Mouse (Mus musculus) limb, embryonic 14.5 days (tissue): Measurements from ENCODE around the gene A430078G23Rik. TPM values are rescaled to one million over a fixed set of nuclear protein-coding genes. Genes with fewer than 3 reads are reported as not detected.
A peak's percentile ranks its signal among the peaks of the same experiment; 100 is the strongest.

Experiments used
- ATAC-seq: fragments of 200-750 bp; cut with Nextera tagmentation; 2 replicates; pipeline ENCODE4 v1.8.0; 2017; ENCODE audit warnings: low read depth, moderate number of reproducible peaks, moderate TSS enrichment; ENCODE audit not compliant: low FRiP score
- DNase-seq: peaks from one replicate; pipeline ENCODE4 v3.0.0-alpha.2; 2015; ENCODE audit warnings: low spot score
- H3K27ac ChIP-seq: fragments of 300-500 bp; sonication (generic); replicated peaks from 2 replicates; pipeline ENCODE4 v1.5.1; 2014; ENCODE audit warnings: low read depth, mild to moderate bottlenecking, low read length, moderate library complexity, mixed read lengths
- H3K27me3 ChIP-seq: fragments of 300-500 bp; sonication (generic); 2 replicates; pipeline ENCODE4 v1.6.1; 2014; ENCODE audit warnings: low read length, mixed read lengths; ENCODE audit not compliant: control insufficient read depth, insufficient read depth
- H3K36me3 ChIP-seq: fragments of 300-500 bp; sonication (generic); 2 replicates; pipeline ENCODE4 v1.6.1; 2014; ENCODE audit warnings: mild to moderate bottlenecking, low read length, moderate library complexity, mixed read lengths; ENCODE audit not compliant: control insufficient read depth, insufficient read depth
- H3K4me1 ChIP-seq: fragments of 300-500 bp; sonication (generic); 2 replicates; pipeline ENCODE4 v1.6.1; 2014; ENCODE audit warnings: antibody characterized with exemption, low read length, mixed read lengths; ENCODE audit not compliant: control insufficient read depth, insufficient read depth
- H3K4me2 ChIP-seq: fragments of 300-500 bp; sonication (generic); replicated peaks from 2 replicates; pipeline ENCODE4 v1.6.1; 2014; ENCODE audit warnings: low read depth, mild to moderate bottlenecking, low read length, moderate library complexity; ENCODE audit not compliant: severe bottlenecking
- H3K4me3 ChIP-seq: fragments of 300-500 bp; sonication (generic); replicated peaks from 2 replicates; pipeline ENCODE4 v1.5.1; 2014; ENCODE audit warnings: low read length
- H3K9ac ChIP-seq: fragments of 300-500 bp; sonication (generic); 2 replicates; pipeline ENCODE4 v1.6.1; 2014; ENCODE audit warnings: mild to moderate bottlenecking, low read depth, low read length, moderate library complexity; ENCODE audit not compliant: severe bottlenecking
- H3K9me3 ChIP-seq: fragments of 300-500 bp; sonication (generic); 2 replicates; pipeline ENCODE4 v1.6.1; 2016; ENCODE audit warnings: low read length; ENCODE audit not compliant: control insufficient read depth
- POLR2A ChIP-seq: fragments of 200-500 bp; IDR thresholded peaks from 2 replicates; pipeline ENCODE4 v1.8.0; 2012; ENCODE audit warnings: inconsistent platforms, mild to moderate bottlenecking, moderate library complexity, borderline replicate concordance; ENCODE audit not compliant: insufficient read depth, insufficient read length; ENCODE audit errors: extremely low read depth
- WGBS: fragments of 180-500 bp; shearing (Covaris S2); extraction: QIAGEN DNeasy Blood & Tissue Kit; methylation state at CpG from one replicate; pipeline ENCODE4 v1.1.7; 2014; 5-methylcytosine and 5-hydroxymethylcytosine counted together
- polyA plus RNA-seq, 2 experiments: library from polyadenylated mRNA; depleted of rRNA in 1 of 2; stranded (reverse) in 1 of 2; unstranded in 1 of 2; fragments of >200 nt; fragmentation: Nextera tagmentation in 1 of 2; extraction: Ambion mirVana in 1 of 2; gene quantifications; 2 replicates each; pipeline versions ENCODE4 v1.2.1 to v1.2.3; 2012 to 2014

A430078G23Rik gene
- polyA plus RNA-seq, 2 experiments = 0.18 to 0.22 TPM

- no peaks in the 10 kb centered on the region for H3K36me3 ChIP-seq
- H3K4me2 ChIP-seq = no peak overlapping the region
- no peaks in the 10 kb centered on the region for H3K9me3 ChIP-seq
- TF ChIP-seq POLR2A = no peak
- H3K9ac ChIP-seq = no peak overlapping the region
- no peak overlapping the region for H3K4me3 ChIP-seq
- DNase-seq = no peak
- ATAC-seq = no peak
- 72% methylated on average over 9 of the region's 9 CpGs for WGBS
- no peaks in the 10 kb centered on the region for H3K27me3 ChIP-seq
- H3K27ac ChIP-seq = no peak overlapping the region
- peaks cover 2% of the 10 kb centered on the region for H3K4me1 ChIP-seq
These were observed 35.5 kb downstream of the A430078G23Rik start for GRCm38 (mm10) chr8:3388591-3389338.

- peaks cover 8% of the 10 kb centered on the region for H3K4me1 ChIP-seq
- no peak overlapping the region for H3K4me3 ChIP-seq
- 94% methylated on average over 1 of the region's 1 CpGs for WGBS
- TF ChIP-seq POLR2A = no peak
- no peak overlapping the region for H3K4me2 ChIP-seq
- H3K27me3 ChIP-seq = no peaks in the 10 kb centered on the region
- H3K27ac ChIP-seq = no peak overlapping the region
- no peak for ATAC-seq
- no peak overlapping the region for H3K9ac ChIP-seq
- no peak for DNase-seq
- H3K36me3 ChIP-seq = no peaks in the 10 kb centered on the region
- no peaks in the 10 kb centered on the region for H3K9me3 ChIP-seq
These were observed 36.3 kb downstream of the A430078G23Rik start for GRCm38 (mm10) chr8:3389506-3389905.

GRCm38 (mm10) chr8:3392293-3392692 lies 39.1 kb downstream of the A430078G23Rik start:
- H3K36me3 ChIP-seq = no peaks in the 10 kb centered on the region
- H3K27me3 ChIP-seq = no peaks in the 10 kb centered on the region
- H3K9me3 ChIP-seq = no peaks in the 10 kb centered on the region
- DNase-seq (no peak), ATAC-seq (no peak)
- peak overlapping the region; percentile 89 for H3K4me2 ChIP-seq
- peak overlapping the region; percentile 73 for H3K4me3 ChIP-seq
- H3K9ac ChIP-seq = peak overlapping the region; percentile 77; the same call in 1 of the 2 replicates
- WGBS = 54% methylated on average over 4 of the region's 4 CpGs
- TF ChIP-seq POLR2A = no peak
- peaks cover 13% of the 10 kb centered on the region for H3K4me1 ChIP-seq
- no peak overlapping the region for H3K27ac ChIP-seq

GRCm38 (mm10) chr8:3392771-3393710 lies 39.8 kb downstream of the A430078G23Rik start, which contains the start of gene Arhgef18:
Gene Arhgef18 (plus strand): TSS chr8:3393006.
- Histone ChIP-seq H3K27me3 (no peaks in the 10 kb centered on the region), H3K4me2 (peak within 1 kb of the TSS; percentile 89), H3K27ac (peak within 1 kb of the TSS; percentile 33; the same call in 1 of the 2 replicates), H3K36me3 (no peaks in the 10 kb centered on the region), H3K9ac (peak within 1 kb of the TSS; percentile 77), H3K4me3 (peak within 1 kb of the TSS; percentile 73), H3K9me3 (no peaks in the 10 kb centered on the region), H3K4me1 (peaks cover 13% of the 10 kb centered on the region)
- DNase-seq = peak; percentile 91
- TF ChIP-seq POLR2A = 0 out of 2 replicates have a peak, but pooled peaks have one; percentile 70
- WGBS = under 1% methylated on average over 48 of the region's 48 CpGs
- peak; percentile 98 for ATAC-seq

GRCm38 (mm10) chr8:3394600-3394999 lies 41.4 kb downstream of the A430078G23Rik start:
- H3K4me2 ChIP-seq = no peak overlapping the region
- no peak for DNase-seq

More at GRCm38 (mm10) chr8:3394600-3394999, 41.4 kb downstream of the A430078G23Rik start:
- WGBS = 23% methylated on average over 6 of the region's 6 CpGs
- ATAC-seq = no peak
- Histone ChIP-seq H3K9ac (no peak overlapping the region), H3K27me3 (no peaks in the 10 kb centered on the region), H3K4me1 (peaks cover 13% of the 10 kb centered on the region), H3K27ac (no peak overlapping the region), H3K9me3 (no peaks in the 10 kb centered on the region), H3K4me3 (no peak overlapping the region), H3K36me3 (peaks cover under 1% of the 10 kb centered on the region; the same call in 1 of the 2 replicates)
- no peak for TF ChIP-seq POLR2A
